Mouse (Mus musculus): ENCODE measurements around the gene Gm36176. TPM values are rescaled to one million over a fixed set of nuclear protein-coding genes. Genes with fewer than 3 reads are reported as not detected.

Gm36176 gene
- total and polyA plus RNA-seq, 2 experiments from 2014 or later, result not detected

DNA sequence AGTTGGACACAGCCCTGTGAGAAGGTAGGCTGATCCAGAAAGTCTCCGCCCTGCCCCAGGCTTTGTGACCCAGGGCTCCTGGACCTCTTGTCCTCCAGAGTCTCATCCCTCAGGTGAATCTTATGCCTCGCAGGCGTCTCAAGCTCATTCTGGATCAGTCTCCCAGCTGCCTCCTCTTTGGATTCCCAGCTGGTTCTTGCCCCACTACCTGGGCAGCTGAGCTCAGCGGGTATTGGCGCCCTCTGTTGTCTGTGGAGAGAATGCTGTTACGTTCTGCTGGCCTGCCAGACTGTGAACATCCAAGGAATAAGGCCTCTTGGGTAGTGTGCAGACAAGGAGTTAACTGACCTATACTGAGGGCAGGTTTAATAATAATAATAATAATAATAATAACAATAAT is 32.4 kb downstream of the Gm36176 start:
- no peak for DNase-seq (ENCODE audit: low spot score)
- 64% methylated on average over 6 of the region's 6 CpGs for WGBS

DNA sequence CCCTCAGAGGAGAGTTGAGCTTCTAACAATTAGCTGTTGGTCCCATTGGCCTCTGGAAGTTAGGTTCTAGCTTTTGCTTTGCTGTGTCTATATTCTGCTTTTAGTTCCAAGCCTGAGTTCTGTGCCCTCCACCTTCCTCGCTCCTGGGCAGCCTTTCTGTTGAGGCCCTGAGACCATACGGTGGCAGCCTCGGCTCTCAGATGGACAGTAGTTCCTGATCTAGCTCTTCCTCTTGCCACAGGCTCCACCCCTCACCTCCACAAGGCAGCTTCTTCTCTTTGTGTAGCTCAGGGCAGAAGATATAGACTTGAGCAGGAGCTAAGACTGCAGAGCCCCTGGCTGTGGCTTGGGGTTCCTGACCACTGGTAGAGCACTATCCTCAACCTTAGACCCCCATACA is 33.7 kb downstream of the Gm36176 start:
- Histone ChIP-seq H3K9me3 (ENCODE audit: low read length) (no peaks in the 10 kb centered on the region), H3K27me3 (ENCODE audit: insufficient read depth, low read length) (no peaks in the 10 kb centered on the region), H3K4me1 (ENCODE audit: insufficient read depth, low read length) (no peaks in the 10 kb centered on the region), H3K9ac (replicated peaks; ENCODE audit: low read length) (no peak overlapping the region), H3K27ac (no peak overlapping the region), H3K4me3 (ENCODE audit: low read length) (no peak overlapping the region), H3K36me3 (ENCODE audit: insufficient read depth, low read length) (no peaks in the 10 kb centered on the region), H3K4me2 (ENCODE audit: low read depth, low read length) (no peak overlapping the region)
- no peak for TF ChIP-seq CTCF (IDR thresholded peaks at IDR 0.05; ENCODE audit: low read depth)
- WGBS, result 79% methylated on average over 3 of the region's 3 CpGs
- ATAC-seq, result no peak
- no peak for DNase-seq (ENCODE audit: low spot score)

More for the DNA sequence above, 32.4 kb downstream of the Gm36176 start:
- H3K27ac ChIP-seq, result no peak overlapping the region
- TF ChIP-seq CTCF (IDR thresholded peaks at IDR 0.05; ENCODE audit: low read depth), result peak; percentile 45
- no peaks in the 10 kb centered on the region for H3K27me3 ChIP-seq (ENCODE audit: insufficient read depth, low read length)
- no peak overlapping the region for H3K9ac ChIP-seq (replicated peaks; ENCODE audit: low read length)
- no peaks in the 10 kb centered on the region for H3K4me1 ChIP-seq (ENCODE audit: insufficient read depth, low read length)
- no peak for ATAC-seq
- no peaks in the 10 kb centered on the region for H3K9me3 ChIP-seq (ENCODE audit: low read length)
- no peaks in the 10 kb centered on the region for H3K36me3 ChIP-seq (ENCODE audit: insufficient read depth, low read length)
- H3K4me3 ChIP-seq (ENCODE audit: low read length), result no peak overlapping the region
- no peak overlapping the region for H3K4me2 ChIP-seq (ENCODE audit: low read depth, low read length)

DNA sequence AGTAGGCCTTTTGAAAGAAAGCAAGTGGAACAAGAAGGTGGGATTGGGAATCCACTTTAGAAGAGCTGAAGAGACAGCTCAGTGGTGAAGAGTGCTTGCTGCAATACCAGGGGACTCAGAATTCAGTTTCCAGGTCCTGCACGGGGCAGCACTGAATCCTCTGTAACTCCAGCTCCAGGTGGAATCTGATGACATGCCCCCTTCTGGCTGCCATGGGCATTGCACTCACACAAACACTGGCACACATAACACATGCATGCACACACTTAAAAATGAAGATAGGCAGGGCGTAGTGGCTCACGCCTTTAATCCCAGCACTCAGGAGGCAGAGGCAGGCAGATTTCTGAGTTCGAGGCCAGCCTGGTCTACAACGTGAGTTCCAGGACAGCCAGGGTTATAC is 36.0 kb downstream of the Gm36176 start:
- H3K4me3 ChIP-seq (ENCODE audit: low read length), result no peak overlapping the region
- no peaks in the 10 kb centered on the region for H3K27me3 ChIP-seq (ENCODE audit: insufficient read depth, low read length)
- TF ChIP-seq CTCF (IDR thresholded peaks at IDR 0.05; ENCODE audit: low read depth), result peak; percentile 28
- 90% methylated on average over 5 of the region's 5 CpGs for WGBS
- H3K27ac ChIP-seq, result no peak overlapping the region
- DNase-seq (ENCODE audit: low spot score) (no peak), ATAC-seq (no peak)
- no peak overlapping the region for H3K9ac ChIP-seq (replicated peaks; ENCODE audit: low read length)
- no peak overlapping the region for H3K4me2 ChIP-seq (ENCODE audit: low read depth, low read length)
- no peaks in the 10 kb centered on the region for H3K4me1 ChIP-seq (ENCODE audit: insufficient read depth, low read length)
- H3K9me3 ChIP-seq (ENCODE audit: low read length), result no peaks in the 10 kb centered on the region
- no peaks in the 10 kb centered on the region for H3K36me3 ChIP-seq (ENCODE audit: insufficient read depth, low read length)

GRCm38 (mm10) chr10:77886007-77886747 is 39.6 kb downstream of the Gm36176 start:
- no peak for ATAC-seq
- Histone ChIP-seq H3K27ac (no peak overlapping the region), H3K4me1 (ENCODE audit: insufficient read depth, low read length) (no peaks in the 10 kb centered on the region), H3K27me3 (ENCODE audit: insufficient read depth, low read length) (no peaks in the 10 kb centered on the region), H3K36me3 (ENCODE audit: insufficient read depth, low read length) (no peaks in the 10 kb centered on the region), H3K4me3 (ENCODE audit: low read length) (no peak overlapping the region), H3K9ac (replicated peaks; ENCODE audit: low read length) (no peak overlapping the region), H3K4me2 (ENCODE audit: low read depth, low read length) (no peak overlapping the region), H3K9me3 (ENCODE audit: low read length) (peaks cover 4% of the 10 kb centered on the region; the same call in 1 of the 2 replicates)
- 53% methylated on average over 12 of the region's 12 CpGs for WGBS
- peak; percentile 44 for DNase-seq (ENCODE audit: low spot score)
- peak; percentile 62 for TF ChIP-seq CTCF (IDR thresholded peaks at IDR 0.05; ENCODE audit: low read depth)

DNA sequence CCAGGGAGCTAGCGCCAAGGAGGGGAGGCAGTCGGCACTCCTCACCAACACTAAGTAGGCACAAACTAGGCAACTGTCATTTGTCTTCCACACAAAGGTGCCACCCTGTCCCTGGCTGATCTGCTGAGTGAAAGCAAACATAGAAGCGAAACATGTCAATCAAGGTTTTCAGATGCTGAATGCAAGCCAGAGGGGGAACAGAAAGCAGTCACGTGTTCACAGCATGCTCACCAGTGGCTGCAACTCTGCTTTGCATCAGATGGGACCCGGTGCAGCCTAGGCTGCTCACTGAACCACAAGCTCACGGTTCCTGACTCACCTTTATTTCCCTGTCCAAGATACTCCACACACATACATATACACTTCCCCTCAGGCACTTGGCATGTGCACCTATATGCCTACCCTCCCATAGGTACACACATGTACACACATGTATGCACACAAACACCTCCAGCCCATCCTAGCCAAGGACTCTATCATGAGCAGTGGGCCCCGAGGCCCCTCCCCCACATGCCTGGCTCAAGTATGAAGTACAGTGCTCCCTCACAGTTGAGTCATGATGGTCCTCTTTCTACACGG is 44.5 kb downstream of the Gm36176 start:
- no peaks in the 10 kb centered on the region for H3K4me1 ChIP-seq (ENCODE audit: insufficient read depth, low read length)
- H3K4me3 ChIP-seq (ENCODE audit: low read length), result no peak overlapping the region
- DNase-seq (ENCODE audit: low spot score) (no peak), ATAC-seq (no peak)
- H3K9me3 ChIP-seq (ENCODE audit: low read length), result peaks cover 4% of the 10 kb centered on the region; the same call in 1 of the 2 replicates
- H3K36me3 ChIP-seq (ENCODE audit: insufficient read depth, low read length), result no peaks in the 10 kb centered on the region
- H3K9ac ChIP-seq (replicated peaks; ENCODE audit: low read length), result no peak overlapping the region
- no peak overlapping the region for H3K4me2 ChIP-seq (ENCODE audit: low read depth, low read length)
- no peaks in the 10 kb centered on the region for H3K27me3 ChIP-seq (ENCODE audit: insufficient read depth, low read length)
- 77% methylated on average over 8 of the region's 8 CpGs for WGBS
- H3K27ac ChIP-seq, result no peak overlapping the region
- TF ChIP-seq CTCF (IDR thresholded peaks at IDR 0.05; ENCODE audit: low read depth), result no peak

GRCm38 (mm10) chr10:77895562-77895961 is 49.0 kb downstream of the Gm36176 start:
- H3K9me3 ChIP-seq (ENCODE audit: low read length), result no peaks in the 10 kb centered on the region
- H3K4me2 ChIP-seq (ENCODE audit: low read depth, low read length), result no peak overlapping the region
- H3K4me1 ChIP-seq (ENCODE audit: insufficient read depth, low read length), result no peaks in the 10 kb centered on the region
- H3K36me3 ChIP-seq (ENCODE audit: insufficient read depth, low read length), result no peaks in the 10 kb centered on the region
- no peak overlapping the region for H3K4me3 ChIP-seq (ENCODE audit: low read length)
- H3K9ac ChIP-seq (replicated peaks; ENCODE audit: low read length), result no peak overlapping the region
- WGBS, result 52% methylated on average over 5 of the region's 5 CpGs
- ATAC-seq (peak; percentile 28; the same call in 1 of the 2 replicates), DNase-seq (ENCODE audit: low spot score) (peak; percentile 26)
- no peaks in the 10 kb centered on the region for H3K27me3 ChIP-seq (ENCODE audit: insufficient read depth, low read length)
- H3K27ac ChIP-seq, result peak overlapping the region; percentile 26; the same call in 1 of the 2 replicates
- TF ChIP-seq CTCF (IDR thresholded peaks at IDR 0.05; ENCODE audit: low read depth), result peak; percentile 25

Other genes with a start within 250 kb of the Gm36176 start
Only the 30 nearest of the 33 such genes appear.
- gene Tspear, start 160.2 kb upstream of the Gm36176 start, total RNA-seq (2014; rRNA removed), result 0.42 and 4.4 TPM in 2 replicates
- gene Tspear, start 160.2 kb upstream of the Gm36176 start, polyA plus RNA-seq (2015; fragmentation: Nextera tagmentation; extraction: Ambion mirVana), result 0.93 and 1.3 TPM in 2 replicates
- gene Gm19402, start 156.0 kb upstream of the Gm36176 start, total RNA-seq (2014; rRNA removed), result not detected in 2 replicates
- gene Gm19402, start 156.0 kb upstream of the Gm36176 start, polyA plus RNA-seq (2015; fragmentation: Nextera tagmentation; extraction: Ambion mirVana), result not detected in 2 replicates
- gene Gm9508, start 149.6 kb upstream of the Gm36176 start, total RNA-seq (2014; rRNA removed), result not detected in 2 replicates
- not detected in 2 replicates for gene Gm9508, start 149.6 kb upstream of the Gm36176 start, polyA plus RNA-seq (2015; fragmentation: Nextera tagmentation; extraction: Ambion mirVana)
- gene Gm10272, start 140.2 kb upstream of the Gm36176 start, total RNA-seq (2014; rRNA removed), result not detected in 2 replicates
- not detected in 2 replicates for gene Gm10272, start 140.2 kb upstream of the Gm36176 start, polyA plus RNA-seq (2015; fragmentation: Nextera tagmentation; extraction: Ambion mirVana)
- not detected in 2 replicates for gene Gm10024, start 135.3 kb upstream of the Gm36176 start, total RNA-seq (2014; rRNA removed)
- gene Gm10024, start 135.3 kb upstream of the Gm36176 start, polyA plus RNA-seq (2015; fragmentation: Nextera tagmentation; extraction: Ambion mirVana), result not detected in 2 replicates
- gene Gm10142, start 131.0 kb upstream of the Gm36176 start, total RNA-seq (2014; rRNA removed), result not detected in 2 replicates
- not detected in 2 replicates for gene Gm10142, start 131.0 kb upstream of the Gm36176 start, polyA plus RNA-seq (2015; fragmentation: Nextera tagmentation; extraction: Ambion mirVana)
- not detected in 2 replicates for gene Krtap12-1, start 126.2 kb upstream of the Gm36176 start, total RNA-seq (2014; rRNA removed)
- gene Krtap12-1, start 126.2 kb upstream of the Gm36176 start, polyA plus RNA-seq (2015; fragmentation: Nextera tagmentation; extraction: Ambion mirVana), result not detected in 2 replicates
- not detected in 2 replicates for gene Gm10100, start 120.3 kb upstream of the Gm36176 start, total RNA-seq (2014; rRNA removed)
- not detected in 2 replicates for gene Gm10100, start 120.3 kb upstream of the Gm36176 start, polyA plus RNA-seq (2015; fragmentation: Nextera tagmentation; extraction: Ambion mirVana)
- not detected in 2 replicates for gene Gm18596, start 104.2 kb upstream of the Gm36176 start, total RNA-seq (2014; rRNA removed)
- not detected in 2 replicates for gene Gm18596, start 104.2 kb upstream of the Gm36176 start, polyA plus RNA-seq (2015; fragmentation: Nextera tagmentation; extraction: Ambion mirVana)
- gene Gm9736, start 95.4 kb upstream of the Gm36176 start, total RNA-seq (2014; rRNA removed), result not detected in 2 replicates
- not detected in 2 replicates for gene Gm9736, start 95.4 kb upstream of the Gm36176 start, polyA plus RNA-seq (2015; fragmentation: Nextera tagmentation; extraction: Ambion mirVana)
- gene Gm3233, start 87.1 kb upstream of the Gm36176 start, total RNA-seq (2014; rRNA removed), result not detected in 2 replicates
- not detected in 2 replicates for gene Gm3233, start 87.1 kb upstream of the Gm36176 start, polyA plus RNA-seq (2015; fragmentation: Nextera tagmentation; extraction: Ambion mirVana)
- not detected in 2 replicates for gene Gm3238, start 75.5 kb upstream of the Gm36176 start, total RNA-seq (2014; rRNA removed)
- not detected in 2 replicates for gene Gm3238, start 75.5 kb upstream of the Gm36176 start, polyA plus RNA-seq (2015; fragmentation: Nextera tagmentation; extraction: Ambion mirVana)
- not detected in 2 replicates for gene Gm7138, start 69.9 kb upstream of the Gm36176 start, total RNA-seq (2014; rRNA removed)
- not detected in 2 replicates for gene Gm7138, start 69.9 kb upstream of the Gm36176 start, polyA plus RNA-seq (2015; fragmentation: Nextera tagmentation; extraction: Ambion mirVana)
- not detected in 2 replicates for gene Gm3250, start 64.3 kb upstream of the Gm36176 start, total RNA-seq (2014; rRNA removed)
- not detected in 2 replicates for gene Gm3250, start 64.3 kb upstream of the Gm36176 start, polyA plus RNA-seq (2015; fragmentation: Nextera tagmentation; extraction: Ambion mirVana)
- gene Gm7137, start 58.6 kb upstream of the Gm36176 start, total RNA-seq (2014; rRNA removed), result not detected in 2 replicates
- not detected in 2 replicates for gene Gm7137, start 58.6 kb upstream of the Gm36176 start, polyA plus RNA-seq (2015; fragmentation: Nextera tagmentation; extraction: Ambion mirVana)
- gene Gm9639, start 51.7 kb upstream of the Gm36176 start, total RNA-seq (2014; rRNA removed), result not detected in 2 replicates
- not detected in 2 replicates for gene Gm9639, start 51.7 kb upstream of the Gm36176 start, polyA plus RNA-seq (2015; fragmentation: Nextera tagmentation; extraction: Ambion mirVana)
- gene Gm19668, start 47.7 kb upstream of the Gm36176 start, total RNA-seq (2014; rRNA removed), result not detected in 2 replicates
- gene Gm19668, start 47.7 kb upstream of the Gm36176 start, polyA plus RNA-seq (2015; fragmentation: Nextera tagmentation; extraction: Ambion mirVana), result not detected in 2 replicates
- not detected in 2 replicates for gene Gm9507, start 35.0 kb upstream of the Gm36176 start, total RNA-seq (2014; rRNA removed)
- not detected in 2 replicates for gene Gm9507, start 35.0 kb upstream of the Gm36176 start, polyA plus RNA-seq (2015; fragmentation: Nextera tagmentation; extraction: Ambion mirVana)
- not detected in 2 replicates for gene Gm2696, start 32.1 kb upstream of the Gm36176 start, total RNA-seq (2014; rRNA removed)
- not detected in 2 replicates for gene Gm2696, start 32.1 kb upstream of the Gm36176 start, polyA plus RNA-seq (2015; fragmentation: Nextera tagmentation; extraction: Ambion mirVana)
- gene Krtap10-4, start 19.7 kb upstream of the Gm36176 start, total RNA-seq (2014; rRNA removed), result not detected in 2 replicates
- not detected in 2 replicates for gene Krtap10-4, start 19.7 kb upstream of the Gm36176 start, polyA plus RNA-seq (2015; fragmentation: Nextera tagmentation; extraction: Ambion mirVana)
- gene Krtap10-10, start 10.9 kb upstream of the Gm36176 start, total RNA-seq (2014; rRNA removed), result not detected in 2 replicates
- not detected in 2 replicates for gene Krtap10-10, start 10.9 kb upstream of the Gm36176 start, polyA plus RNA-seq (2015; fragmentation: Nextera tagmentation; extraction: Ambion mirVana)
- gene Gm10318, start 6.1 kb downstream of the Gm36176 start, total RNA-seq (2014; rRNA removed), result not detected in 2 replicates
- gene Gm10318, start 6.1 kb downstream of the Gm36176 start, polyA plus RNA-seq (2015; fragmentation: Nextera tagmentation; extraction: Ambion mirVana), result not detected in 2 replicates
- not detected in 2 replicates for gene Gm3285, start 15.2 kb downstream of the Gm36176 start, total RNA-seq (2014; rRNA removed)
- not detected in 2 replicates for gene Gm3285, start 15.2 kb downstream of the Gm36176 start, polyA plus RNA-seq (2015; fragmentation: Nextera tagmentation; extraction: Ambion mirVana)
- gene Lrrc3, start 55.7 kb downstream of the Gm36176 start, total RNA-seq (2014; rRNA removed), result 27.8 and 31.4 TPM in 2 replicates
- 22.1 and 24.3 TPM in 2 replicates for gene Lrrc3, start 55.7 kb downstream of the Gm36176 start, polyA plus RNA-seq (2015; fragmentation: Nextera tagmentation; extraction: Ambion mirVana)
- 6.5 and 9.1 TPM in 2 replicates for gene Trpm2, start 123.8 kb downstream of the Gm36176 start, total RNA-seq (2014; rRNA removed)
- 4.6 and 6.8 TPM in 2 replicates for gene Trpm2, start 123.8 kb downstream of the Gm36176 start, polyA plus RNA-seq (2015; fragmentation: Nextera tagmentation; extraction: Ambion mirVana)
- gene 1810043G02Rik, start 131.7 kb downstream of the Gm36176 start, total RNA-seq (2014; rRNA removed), result 72.0 and 75.7 TPM in 2 replicates
- gene 1810043G02Rik, start 131.7 kb downstream of the Gm36176 start, polyA plus RNA-seq (2015; fragmentation: Nextera tagmentation; extraction: Ambion mirVana), result 58.5 and 60.4 TPM in 2 replicates
- 183 and 208 TPM in 2 replicates for gene Pfkl, start 163.3 kb downstream of the Gm36176 start, total RNA-seq (2014; rRNA removed)
- 96.5 and 101 TPM in 2 replicates for gene Pfkl, start 163.3 kb downstream of the Gm36176 start, polyA plus RNA-seq (2015; fragmentation: Nextera tagmentation; extraction: Ambion mirVana)
- 0.63 TPM in 1 of 2 replicates, not detected in the other for gene Dnmt3l, start 195.1 kb downstream of the Gm36176 start, total RNA-seq (2014; rRNA removed)
- gene Dnmt3l, start 195.1 kb downstream of the Gm36176 start, polyA plus RNA-seq (2015; fragmentation: Nextera tagmentation; extraction: Ambion mirVana), result 0.13 and 0.44 TPM in 2 replicates
- gene Aire, start 196.8 kb downstream of the Gm36176 start, total RNA-seq (2014; rRNA removed), result 0.14 and 0.99 TPM in 2 replicates
- 0.05 and 0.30 TPM in 2 replicates for gene Aire, start 196.8 kb downstream of the Gm36176 start, polyA plus RNA-seq (2015; fragmentation: Nextera tagmentation; extraction: Ambion mirVana)
- 5.1 and 5.3 TPM in 2 replicates for gene Icosl, start 222.5 kb downstream of the Gm36176 start, total RNA-seq (2014; rRNA removed)
- gene Icosl, start 222.5 kb downstream of the Gm36176 start, polyA plus RNA-seq (2015; fragmentation: Nextera tagmentation; extraction: Ambion mirVana), result 1.7 and 1.8 TPM in 2 replicates

Measured in hindbrain, postnatal 0 days (tissue).